Mouse (Mus musculus) brain, embryonic 14.5 days (tissue): ENCODE results near the gene Rps12-ps3.

Experiments
- CTCF ChIP-seq: fragments of 200-500 bp; IDR thresholded peaks from 2 replicates; pipeline ENCODE4 v1.5.1; 2012; ENCODE audit warnings: inconsistent platforms, mild to moderate bottlenecking, moderate library complexity, borderline replicate concordance; ENCODE audit not compliant: insufficient read depth, insufficient read length; ENCODE audit errors: extremely low read depth
- POLR2A ChIP-seq: fragments of 200-500 bp; IDR thresholded peaks from 2 replicates; pipeline ENCODE4 v1.6.1; 2012; ENCODE audit warnings: mild to moderate bottlenecking, inconsistent platforms, borderline replicate concordance; ENCODE audit not compliant: poor library complexity, insufficient read depth, insufficient read length, severe bottlenecking; ENCODE audit errors: extremely low read depth

DNA sequence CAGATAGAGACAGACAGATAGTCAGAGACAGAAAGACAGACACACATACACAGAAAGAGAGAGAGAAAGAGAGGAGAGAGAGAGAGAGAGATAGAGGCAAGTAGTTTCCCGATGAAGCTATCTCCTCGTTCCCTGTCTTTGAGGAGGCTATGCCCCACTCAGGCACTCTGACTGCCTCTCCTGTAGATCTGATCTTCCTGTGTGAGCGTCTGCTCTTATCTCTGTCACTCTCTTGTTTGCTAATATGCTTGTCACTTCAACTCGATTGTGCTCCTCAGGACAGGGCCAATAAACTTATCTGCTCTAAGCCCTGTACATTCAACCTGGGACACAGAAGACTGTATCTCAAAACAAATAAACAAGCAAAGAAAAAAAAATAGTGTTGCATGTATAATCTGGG is 37.1 kb downstream of the Rps12-ps3 start:
- TF ChIP-seq POLR2A: no peak
- TF ChIP-seq CTCF: no peak
